16 mouse cellular contexts compared by ENCODE assay signal in the genomic region with DNA sequence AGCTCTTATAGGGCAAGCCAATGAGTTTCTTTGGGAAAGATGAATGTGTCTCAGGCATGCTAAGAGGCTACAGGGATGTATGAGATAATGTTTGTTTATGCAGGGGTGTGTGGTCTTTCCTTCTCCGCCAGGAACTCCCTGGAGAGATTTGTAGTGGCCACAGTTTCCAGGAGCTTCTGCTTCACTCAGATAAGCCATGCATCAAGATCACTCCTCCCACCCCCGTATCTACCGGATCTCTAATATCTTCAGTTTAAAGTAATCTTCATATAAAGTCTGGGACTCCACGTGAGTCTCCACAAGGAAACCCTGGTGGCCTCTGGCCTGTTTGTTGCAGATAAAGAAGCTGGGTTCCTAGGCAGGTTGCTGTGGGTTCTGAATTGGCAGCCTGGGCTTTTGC. TPM values are rescaled to one million over a fixed set of nuclear protein-coding genes. Genes with fewer than 3 reads are reported as not detected.
A peak's percentile ranks its signal among the peaks of the same experiment; 100 is the strongest.
DNase-seq lines count a peak whose midpoint lies in the region; ATAC-seq lines count a peak whose summit lies in the region.
"Had no signal": no experiment of that assay in that cellular context is flagged by ENCODE, and none has a peak within 500 bp of the region (broad histone marks: within the 10 kb centered on the region; RNA-seq: fewer than 3 reads in every experiment).

No protein-coding gene starts in this region.

- H3K4me1 ChIP-seq in heart, embryonic 10.5 days: no peaks in the 10 kb centered on the region
- H3K4me1 ChIP-seq in liver, embryonic 13.5 days (replicated peaks): peaks cover 44% of the 10 kb centered on the region
- no peaks in the 10 kb centered on the region for H3K4me1 ChIP-seq in stomach, embryonic 15.5 days
- H3K4me1 ChIP-seq: forebrain, embryonic 10.5 days had no signal

- no peaks in the 10 kb centered on the region for H3K9me3 ChIP-seq in heart, embryonic 10.5 days
- H3K9me3 ChIP-seq in liver, embryonic 13.5 days (replicated peaks): no peaks in the 10 kb centered on the region
- H3K9me3 ChIP-seq in stomach, embryonic 15.5 days: no peaks in the 10 kb centered on the region
- H3K9me3 ChIP-seq: forebrain, embryonic 10.5 days had no signal

- no peaks in the 10 kb centered on the region for H3K36me3 ChIP-seq in heart, embryonic 10.5 days
- H3K36me3 ChIP-seq in liver, embryonic 13.5 days: no peaks in the 10 kb centered on the region
- H3K36me3 ChIP-seq in stomach, embryonic 15.5 days: no peaks in the 10 kb centered on the region
- H3K36me3 ChIP-seq: forebrain, embryonic 10.5 days had no signal

- peak overlapping the region; percentile 39 for H3K4me2 ChIP-seq in liver, embryonic 13.5 days
- no peak overlapping the region for H3K4me2 ChIP-seq in stomach, embryonic 15.5 days

- intact Hi-C loops in heart, postnatal 10 days (cut with DNase I): no loop called here

- peak; percentile 78 for DNase-seq in heart, embryonic 10.5 days (ENCODE audit: low spot score)
- no peak for DNase-seq in heart, postnatal 10 days
- peak; percentile 0 for DNase-seq in spleen, adult 12 weeks (ENCODE audit: low spot score)
- DNase-seq in spleen, postnatal 14 days (ENCODE audit: low spot score in 2 of 2): no peak
- DNase-seq in liver, embryonic 13.5 days: peak; percentile 73
- no peak for DNase-seq in thymus, postnatal 0 days (ENCODE audit: low spot score)
- DNase-seq: cerebellum, adult 8-10 months; midbrain, embryonic 14.5 days; spleen, adult 18-20 months had no signal

- H3K27me3 ChIP-seq in heart, embryonic 10.5 days (ENCODE audit: insufficient read depth, poor library complexity, severe bottlenecking): no peaks in the 10 kb centered on the region
- no peaks in the 10 kb centered on the region for H3K27me3 ChIP-seq in liver, embryonic 13.5 days
- no peaks in the 10 kb centered on the region for H3K27me3 ChIP-seq in stomach, embryonic 15.5 days (replicated peaks)

- H3K9ac ChIP-seq in liver, embryonic 13.5 days: no peak overlapping the region
- H3K9ac ChIP-seq in stomach, embryonic 15.5 days: no peak overlapping the region

- ATAC-seq in liver, embryonic 13.5 days (ENCODE audit: low read depth): peak; percentile 95
- peak; percentile 83; the same call in 1 of the 2 replicates for ATAC-seq in stomach, embryonic 15.5 days (ENCODE audit: insufficient read depth, low FRiP score, low read depth)
- no peak for ATAC-seq in activated CD4-positive, CD25-positive, alpha-beta regulatory T cell, adult 4 months
- ATAC-seq: inflammation-experienced regulatory T-cells, adult 6 months had no signal

- H3K27ac ChIP-seq in heart, embryonic 10.5 days: no peak overlapping the region
- peak overlapping the region; percentile 83 for H3K27ac ChIP-seq in liver, embryonic 13.5 days
- no peak overlapping the region for H3K27ac ChIP-seq in stomach, embryonic 15.5 days
- H3K27ac ChIP-seq: forebrain, embryonic 10.5 days; left cerebral cortex, adult 2 months had no signal

- no peak overlapping the region for H3K4me3 ChIP-seq in heart, embryonic 10.5 days
- H3K4me3 ChIP-seq in liver, embryonic 13.5 days (replicated peaks): no peak overlapping the region; the same call in 1 of the 2 replicates
- H3K4me3 ChIP-seq in stomach, embryonic 15.5 days (replicated peaks): no peak overlapping the region
- H3K4me3 ChIP-seq: forebrain, embryonic 10.5 days; left cerebral cortex, adult 2 months had no signal

- 31% methylated on average over 4 of the region's 4 CpGs for WGBS in heart, embryonic 10.5 days
- 18% methylated on average over 4 of the region's 4 CpGs for WGBS in liver, embryonic 13.5 days (ENCODE audit: insufficient replicate concordance)
- WGBS in stomach, embryonic 15.5 days: 40% methylated on average over 4 of the region's 4 CpGs

RNA-seq across cellular contexts. Expression of gene Dppa4, which starts 30.7 kb away (rescaled TPM):
- not detected in 2 replicates for polyA plus RNA-seq in heart, embryonic 10.5 days (2016; fragmentation: Nextera tagmentation; extraction: Ambion mirVana)
- total RNA-seq in heart, postnatal 10 days (2021): not detected
- 0.07 TPM in 1 of 2 replicates, not detected in the other for polyA plus RNA-seq in liver, embryonic 13.5 days (2015; fragmentation: Nextera tagmentation; extraction: Ambion mirVana)
- not detected in 2 replicates for polyA plus RNA-seq in stomach, embryonic 15.5 days (2015; fragmentation: Nextera tagmentation; extraction: Ambion mirVana)
- not detected for polyA plus RNA-seq in activated CD4-positive, CD25-positive, alpha-beta regulatory T cell, adult 4 months (2017; shearing (Covaris generic))
- not detected in 2 replicates for polyA plus RNA-seq in thymus, postnatal 0 days (2015; fragmentation: Nextera tagmentation; extraction: Ambion mirVana)
- total RNA-seq: left cerebral cortex, adult 2 months; liver, adult 2 months had no signal
- polyA plus RNA-seq: forebrain, embryonic 10.5 days; heart, embryonic 16.5 days; inflammation-experienced regulatory T-cells, adult 6 months; liver, adult 2 months; midbrain, embryonic 14.5 days had no signal

RNA-seq across cellular contexts. Expression of gene Dppa2, which starts 50.9 kb away (rescaled TPM):
- not detected in 2 replicates for polyA plus RNA-seq in heart, embryonic 10.5 days (2016; fragmentation: Nextera tagmentation; extraction: Ambion mirVana)
- total RNA-seq in heart, postnatal 10 days (2021): not detected
- not detected in 2 replicates for polyA plus RNA-seq in liver, embryonic 13.5 days (2015; fragmentation: Nextera tagmentation; extraction: Ambion mirVana)
- not detected in 2 replicates for polyA plus RNA-seq in stomach, embryonic 15.5 days (2015; fragmentation: Nextera tagmentation; extraction: Ambion mirVana)
- polyA plus RNA-seq in activated CD4-positive, CD25-positive, alpha-beta regulatory T cell, adult 4 months (2017; shearing (Covaris generic)): not detected
- polyA plus RNA-seq in thymus, postnatal 0 days (2015; fragmentation: Nextera tagmentation; extraction: Ambion mirVana): not detected in 2 replicates
- total RNA-seq: left cerebral cortex, adult 2 months; liver, adult 2 months had no signal
- polyA plus RNA-seq: forebrain, embryonic 10.5 days; heart, embryonic 16.5 days; inflammation-experienced regulatory T-cells, adult 6 months; liver, adult 2 months; midbrain, embryonic 14.5 days had no signal

Comparison
In these comparisons a context has a peak if more than half of its experiments do, and no peak if none do; other contexts are left out.
1. DNase-seq: peak in heart, embryonic 10.5 days (single experiment), spleen, adult 12 weeks (single experiment) and liver, embryonic 13.5 days (single experiment); none in heart, postnatal 10 days (0 of 2), spleen, postnatal 14 days (0 of 2) and thymus, postnatal 0 days (single experiment).